Mouse (Mus musculus) stomach, embryonic 16.5 days (tissue): ENCODE data around the gene Phospho1. TPM values are rescaled to one million over a fixed set of nuclear protein-coding genes. Genes with fewer than 3 reads are reported as not detected.
A peak's percentile ranks its signal among the peaks of the same experiment; 100 is the strongest.

Source experiments
- ATAC-seq: fragments of 200-750 bp; cut with Nextera tagmentation; 2 replicates; pipeline ENCODE4 v1.8.0; 2017; ENCODE audit warnings: moderate number of reproducible peaks, moderate TSS enrichment; ENCODE audit not compliant: insufficient read depth, low FRiP score
- H3K27ac ChIP-seq: fragments of 300-500 bp; sonication (generic); 2 replicates; pipeline ENCODE4 v1.5.1; 2014; ENCODE audit warnings: low read length
- H3K27me3 ChIP-seq: fragments of 300-500 bp; sonication (generic); 2 replicates; pipeline ENCODE4 v1.6.1; 2014; ENCODE audit warnings: low read length, control low read depth, mixed read lengths; ENCODE audit not compliant: control insufficient read depth, insufficient read depth
- H3K36me3 ChIP-seq: fragments of 300-500 bp; sonication (generic); 2 replicates; pipeline ENCODE4 v1.6.1; 2014; ENCODE audit warnings: low read length; ENCODE audit not compliant: control insufficient read depth, insufficient read depth
- H3K4me1 ChIP-seq: fragments of 300-500 bp; sonication (generic); 2 replicates; pipeline ENCODE4 v1.6.1; 2014; ENCODE audit warnings: low read length, control low read depth, mixed read lengths; ENCODE audit not compliant: control insufficient read depth, insufficient read depth
- H3K4me2 ChIP-seq: fragments of 300-500 bp; sonication (generic); 2 replicates; pipeline ENCODE4 v1.6.1; 2014; ENCODE audit warnings: low read depth, low read length, mixed read lengths
- H3K4me3 ChIP-seq: fragments of 300-500 bp; sonication (generic); replicated peaks from 2 replicates; pipeline ENCODE4 v1.5.1; 2014; ENCODE audit warnings: mild to moderate bottlenecking, low read length
- H3K9ac ChIP-seq: fragments of 300-500 bp; sonication (generic); 2 replicates; pipeline ENCODE4 v1.6.1; 2014; ENCODE audit warnings: low read length
- H3K9me3 ChIP-seq: fragments of 300-500 bp; sonication (generic); replicated peaks from 2 replicates; pipeline ENCODE4 v1.6.1; 2016; ENCODE audit warnings: low read length, control low read depth; ENCODE audit not compliant: control insufficient read depth
- WGBS: fragments of 180-500 bp; shearing (Covaris S2); extraction: QIAGEN DNeasy Blood & Tissue Kit; methylation state at CpG from one replicate; pipeline ENCODE4 v1.1.7; 2014; 5-methylcytosine and 5-hydroxymethylcytosine counted together
- polyA plus RNA-seq: library from polyadenylated mRNA; unstranded; fragments of >200 nt; fragmentation: Nextera tagmentation; extraction: Ambion mirVana; gene quantifications from 2 replicates; pipeline ENCODE4 v1.2.1, GENCODE M21; 2015

Phospho1 gene
- polyA plus RNA-seq, 1 experiment from 2014 or later: 0.94 TPM

DNA sequence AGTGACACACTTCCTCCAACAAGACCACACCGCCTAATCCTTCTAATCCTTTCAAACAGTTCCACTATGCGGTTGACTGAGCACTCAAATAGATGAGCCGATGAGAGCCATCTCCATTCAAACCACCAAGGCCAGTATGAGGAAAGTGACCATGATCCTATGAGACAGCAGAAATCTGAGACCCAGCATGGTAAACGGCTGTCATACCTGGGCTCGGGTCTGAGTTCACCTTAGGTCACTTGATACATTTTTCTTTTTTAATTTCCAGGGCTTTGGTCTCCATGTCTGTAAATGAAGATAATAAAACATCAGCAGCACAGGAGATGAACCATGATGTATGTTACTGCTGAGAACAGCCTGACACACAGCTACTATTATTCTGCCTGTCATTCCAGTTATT lies 16.4 kb upstream of the Phospho1 start:
- Histone ChIP-seq H3K36me3 (no peaks in the 10 kb centered on the region), H3K4me2 (no peak overlapping the region), H3K4me3 (no peak overlapping the region), H3K27me3 (no peaks in the 10 kb centered on the region), H3K9ac (no peak overlapping the region), H3K4me1 (peaks cover 6% of the 10 kb centered on the region), H3K27ac (no peak overlapping the region), H3K9me3 (peaks cover 4% of the 10 kb centered on the region; the same call in 1 of the 2 replicates)
- WGBS: 96% methylated on average over 5 of the region's 5 CpGs
- no peak for ATAC-seq

DNA sequence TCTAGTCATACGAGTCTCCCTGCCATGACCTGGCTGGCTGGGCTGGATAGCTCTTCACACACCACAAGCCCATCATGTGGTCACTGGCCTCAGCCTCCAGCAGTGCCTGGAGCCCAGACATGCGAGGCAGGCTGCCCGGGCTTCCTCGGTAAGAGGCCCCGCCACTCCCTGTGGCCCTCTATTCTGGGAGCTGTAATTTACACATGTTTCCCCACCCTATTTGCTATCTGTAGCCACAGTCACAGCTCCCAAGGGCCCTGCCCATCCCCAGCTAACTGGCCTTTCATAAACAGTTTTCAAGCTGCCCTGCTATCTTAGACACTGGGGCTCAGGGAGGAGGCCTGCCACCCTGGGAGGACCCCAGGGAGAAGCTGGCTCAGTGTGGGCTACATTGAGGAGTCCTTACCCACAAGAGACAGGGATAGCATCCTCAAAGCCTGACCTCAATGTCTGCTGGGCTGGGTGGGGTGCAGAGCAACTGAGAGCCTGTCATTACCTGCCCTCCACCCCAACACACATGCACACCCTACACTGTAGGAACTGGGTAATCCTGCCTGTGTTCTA lies 15.8 kb upstream of the Phospho1 start:
- H3K27ac ChIP-seq: no peak overlapping the region
- ATAC-seq: peak; percentile 85

DNA sequence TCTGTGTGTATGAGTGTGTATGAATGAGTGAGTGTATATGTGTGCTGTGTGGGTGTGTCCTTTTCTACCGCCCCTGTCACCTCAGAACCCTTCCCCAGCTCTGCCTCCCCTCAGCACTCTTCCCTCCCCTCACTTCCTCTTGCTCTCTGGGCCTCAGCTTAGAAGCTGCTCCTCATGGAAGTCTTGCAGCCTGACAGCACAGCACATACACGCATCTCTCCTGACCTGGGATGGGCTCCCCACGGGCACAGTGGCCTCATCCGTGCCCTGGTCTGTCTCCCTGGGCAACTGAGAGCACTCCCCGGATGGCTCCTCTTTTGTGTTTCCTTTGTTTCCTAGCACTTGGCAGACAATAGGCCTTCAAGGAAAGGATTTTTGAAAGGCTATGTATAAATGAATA lies 14.7 kb upstream of the Phospho1 start:
- Histone ChIP-seq H3K27me3 (no peaks in the 10 kb centered on the region), H3K36me3 (no peaks in the 10 kb centered on the region), H3K9me3 (peaks cover 8% of the 10 kb centered on the region; the same call in 1 of the 2 replicates), H3K9ac (no peak overlapping the region), H3K27ac (no peak overlapping the region), H3K4me1 (peaks cover 6% of the 10 kb centered on the region), H3K4me2 (no peak overlapping the region), H3K4me3 (no peak overlapping the region)
- ATAC-seq: no peak
- 56% methylated on average over 5 of the region's 5 CpGs for WGBS

More for the DNA sequence above, 15.8 kb upstream of the Phospho1 start:
- no peak overlapping the region for H3K4me2 ChIP-seq
- H3K9ac ChIP-seq: no peak overlapping the region
- H3K9me3 ChIP-seq: peaks cover 4% of the 10 kb centered on the region; the same call in 1 of the 2 replicates
- H3K36me3 ChIP-seq: no peaks in the 10 kb centered on the region
- no peaks in the 10 kb centered on the region for H3K27me3 ChIP-seq
- no peak overlapping the region for H3K4me3 ChIP-seq
- peaks cover 6% of the 10 kb centered on the region for H3K4me1 ChIP-seq
- WGBS: 45% methylated on average over 5 of the region's 5 CpGs

GRCm38 (mm10) chr11:95810828-95811227 lies 13.5 kb upstream of the Phospho1 start:
- no peak for ATAC-seq
- 54% methylated on average over 7 of the region's 7 CpGs for WGBS
- no peaks in the 10 kb centered on the region for H3K36me3 ChIP-seq

GRCm38 (mm10) chr11:95811741-95812140 lies 12.6 kb upstream of the Phospho1 start:
- H3K9me3 ChIP-seq: peaks cover 8% of the 10 kb centered on the region; the same call in 1 of the 2 replicates
- H3K4me2 ChIP-seq: no peak overlapping the region
- no peaks in the 10 kb centered on the region for H3K27me3 ChIP-seq
- H3K27ac ChIP-seq: no peak overlapping the region
- no peaks in the 10 kb centered on the region for H3K36me3 ChIP-seq
- H3K9ac ChIP-seq: no peak overlapping the region
- 78% methylated on average over 6 of the region's 6 CpGs for WGBS
- no peaks in the 10 kb centered on the region for H3K4me1 ChIP-seq
- no peak for ATAC-seq
- no peak overlapping the region for H3K4me3 ChIP-seq

More at GRCm38 (mm10) chr11:95810828-95811227, 13.5 kb upstream of the Phospho1 start:
- no peaks in the 10 kb centered on the region for H3K4me1 ChIP-seq
- H3K4me2 ChIP-seq: no peak overlapping the region
- H3K27ac ChIP-seq: no peak overlapping the region
- H3K27me3 ChIP-seq: no peaks in the 10 kb centered on the region
- no peak overlapping the region for H3K9ac ChIP-seq
- no peak overlapping the region for H3K4me3 ChIP-seq
- H3K9me3 ChIP-seq: peaks cover 8% of the 10 kb centered on the region; the same call in 1 of the 2 replicates

DNA sequence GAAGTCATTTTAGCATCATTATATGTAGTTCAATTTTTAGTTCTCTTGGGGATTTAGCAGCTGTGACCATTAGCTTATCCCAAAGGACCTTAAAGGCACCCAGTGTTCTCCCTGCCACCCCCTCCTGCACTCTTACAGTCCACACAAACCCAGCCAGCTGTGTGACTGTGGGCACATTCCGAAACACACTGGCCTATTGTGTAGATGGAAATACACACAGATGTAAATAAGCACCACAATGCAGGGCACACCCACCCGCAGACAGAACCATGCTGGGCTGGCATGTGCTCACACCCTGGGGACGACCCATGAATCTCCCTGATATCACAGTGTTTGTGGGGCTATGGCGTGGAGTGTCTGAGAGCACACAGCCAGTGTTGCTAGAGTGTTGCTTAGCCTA lies 12.1 kb upstream of the Phospho1 start:
- H3K4me3 ChIP-seq: no peak overlapping the region
- no peak overlapping the region for H3K9ac ChIP-seq
- no peak overlapping the region for H3K27ac ChIP-seq
- H3K4me2 ChIP-seq: no peak overlapping the region
- no peak for ATAC-seq
- H3K36me3 ChIP-seq: no peaks in the 10 kb centered on the region
- H3K4me1 ChIP-seq: no peaks in the 10 kb centered on the region
- H3K9me3 ChIP-seq: peaks cover 8% of the 10 kb centered on the region; the same call in 1 of the 2 replicates
- no peaks in the 10 kb centered on the region for H3K27me3 ChIP-seq
- 73% methylated on average over 4 of the region's 4 CpGs for WGBS

DNA sequence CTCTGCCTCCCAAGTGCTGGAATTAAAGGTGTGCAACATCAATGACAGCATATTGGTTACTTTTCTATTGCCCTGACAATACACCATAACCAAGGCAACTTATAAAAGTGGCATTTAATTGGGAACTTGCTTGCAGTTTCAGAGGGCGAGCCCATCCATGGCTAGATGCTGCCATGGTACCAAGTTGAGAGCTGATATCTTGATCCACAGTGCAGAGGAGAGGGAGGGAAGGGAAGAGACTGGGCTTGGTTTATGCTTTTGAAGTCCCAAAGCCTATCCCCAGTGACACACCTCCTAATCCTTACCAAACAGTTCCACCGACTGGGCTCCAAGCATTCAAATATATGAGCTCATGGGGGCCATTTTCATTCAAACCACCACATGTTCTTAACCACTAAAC lies 10.2 kb upstream of the Phospho1 start:
- no peaks in the 10 kb centered on the region for H3K4me1 ChIP-seq
- ATAC-seq: no peak
- 86% methylated on average over 2 of the region's 2 CpGs for WGBS

DNA sequence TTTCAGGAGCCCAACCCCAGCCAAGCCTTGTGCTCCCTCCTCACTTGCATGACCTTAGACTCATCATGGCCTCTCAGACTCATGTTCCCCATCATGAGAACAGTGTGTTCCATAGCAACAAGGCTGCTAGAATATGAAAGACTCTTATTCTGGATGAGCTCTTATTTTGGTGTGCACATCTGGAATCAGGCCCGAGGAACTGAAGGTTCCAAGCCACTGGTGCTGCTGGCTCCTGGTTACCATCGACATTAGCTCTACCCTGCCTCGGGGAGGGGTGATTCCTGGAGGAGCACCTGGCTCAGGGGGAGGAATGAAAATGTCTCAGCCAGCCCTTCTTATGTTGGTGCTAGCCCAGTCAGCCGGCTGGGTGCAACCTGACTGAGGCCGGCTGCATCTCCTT lies 9.4 kb upstream of the Phospho1 start:
- 67% methylated on average over 5 of the region's 5 CpGs for WGBS

More for the DNA sequence above, 10.2 kb upstream of the Phospho1 start:
- no peak overlapping the region for H3K27ac ChIP-seq
- H3K4me2 ChIP-seq: no peak overlapping the region
- 0 out of 2 replicates have a peak, but pooled peaks cover 4% of the 10 kb centered on the region for H3K9me3 ChIP-seq
- H3K36me3 ChIP-seq: no peaks in the 10 kb centered on the region
- H3K4me3 ChIP-seq: no peak overlapping the region
- H3K27me3 ChIP-seq: no peaks in the 10 kb centered on the region
- H3K9ac ChIP-seq: no peak overlapping the region

GRCm38 (mm10) chr11:95815412-95815811 lies 8.9 kb upstream of the Phospho1 start:
- H3K9ac ChIP-seq: no peak overlapping the region
- H3K4me3 ChIP-seq: no peak overlapping the region
- no peak for ATAC-seq
- H3K4me2 ChIP-seq: no peak overlapping the region
- H3K27ac ChIP-seq: no peak overlapping the region
- 68% methylated on average over 9 of the region's 9 CpGs for WGBS
- H3K4me1 ChIP-seq: no peaks in the 10 kb centered on the region
- no peaks in the 10 kb centered on the region for H3K27me3 ChIP-seq
- H3K36me3 ChIP-seq: no peaks in the 10 kb centered on the region
- H3K9me3 ChIP-seq: 0 out of 2 replicates have a peak, but pooled peaks cover 4% of the 10 kb centered on the region

More for the DNA sequence above, 9.4 kb upstream of the Phospho1 start:
- H3K4me3 ChIP-seq: no peak overlapping the region
- H3K27me3 ChIP-seq: no peaks in the 10 kb centered on the region
- H3K9ac ChIP-seq: no peak overlapping the region
- ATAC-seq: no peak
- no peaks in the 10 kb centered on the region for H3K4me1 ChIP-seq
- 0 out of 2 replicates have a peak, but pooled peaks cover 4% of the 10 kb centered on the region for H3K9me3 ChIP-seq
- no peaks in the 10 kb centered on the region for H3K36me3 ChIP-seq
- H3K27ac ChIP-seq: no peak overlapping the region
- no peak overlapping the region for H3K4me2 ChIP-seq
